Mouse (Mus musculus): ENCODE data around the gene 1700013G24Rik. TPM values are rescaled to one million over a fixed set of nuclear protein-coding genes. Genes with fewer than 3 reads are reported as not detected.

The 1700013G24Rik gene
- polyA plus RNA-seq, 1 experiment from 2014 or later, result not detected

DNA sequence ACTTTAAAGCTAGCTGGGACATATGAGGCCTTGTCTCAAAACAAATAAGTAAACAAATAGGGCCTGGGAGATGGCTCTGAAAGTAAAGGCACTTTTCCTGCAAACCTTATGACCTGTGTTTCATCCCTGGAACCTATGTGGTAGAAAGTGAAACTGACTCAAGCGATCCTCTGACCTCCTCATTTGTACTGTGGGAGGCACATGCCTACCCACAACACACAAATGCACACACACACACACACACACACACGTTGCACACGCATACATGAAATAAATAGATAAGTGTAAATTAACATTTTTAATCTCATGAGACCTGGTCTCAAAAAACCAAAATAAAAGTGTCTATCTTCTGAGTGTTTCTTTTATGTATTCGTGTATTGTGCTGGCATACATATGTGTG, 7.2 kb upstream of the 1700013G24Rik start:
- ATAC-seq (no peak), DNase-seq (no peak)
- no peak overlapping the region for H3K4me2 ChIP-seq (ENCODE audit: low read depth, low read length)
- peaks cover 15% of the 10 kb centered on the region for H3K4me1 ChIP-seq (ENCODE audit: insufficient read depth)
- TF ChIP-seq CTCF (IDR thresholded peaks at IDR 0.05; ENCODE audit: low read depth) (no peak), EP300 (IDR thresholded peaks at IDR 0.05; ENCODE audit: low read depth) (no peak)
- no peaks in the 10 kb centered on the region for H3K9me3 ChIP-seq (ENCODE audit: low read length)
- no peak overlapping the region for H3K27ac ChIP-seq (ENCODE audit: low read depth)
- H3K27me3 ChIP-seq (ENCODE audit: insufficient read depth, low read length), result no peaks in the 10 kb centered on the region
- no peak overlapping the region for H3K9ac ChIP-seq (replicated peaks)
- H3K4me3 ChIP-seq (ENCODE audit: low read depth, low read length), result no peak overlapping the region
- 77% methylated on average over 4 of the region's 4 CpGs for WGBS (ENCODE audit: insufficient replicate concordance)
- no peaks in the 10 kb centered on the region for H3K36me3 ChIP-seq (replicated peaks; ENCODE audit: insufficient read depth, low read length)

DNA sequence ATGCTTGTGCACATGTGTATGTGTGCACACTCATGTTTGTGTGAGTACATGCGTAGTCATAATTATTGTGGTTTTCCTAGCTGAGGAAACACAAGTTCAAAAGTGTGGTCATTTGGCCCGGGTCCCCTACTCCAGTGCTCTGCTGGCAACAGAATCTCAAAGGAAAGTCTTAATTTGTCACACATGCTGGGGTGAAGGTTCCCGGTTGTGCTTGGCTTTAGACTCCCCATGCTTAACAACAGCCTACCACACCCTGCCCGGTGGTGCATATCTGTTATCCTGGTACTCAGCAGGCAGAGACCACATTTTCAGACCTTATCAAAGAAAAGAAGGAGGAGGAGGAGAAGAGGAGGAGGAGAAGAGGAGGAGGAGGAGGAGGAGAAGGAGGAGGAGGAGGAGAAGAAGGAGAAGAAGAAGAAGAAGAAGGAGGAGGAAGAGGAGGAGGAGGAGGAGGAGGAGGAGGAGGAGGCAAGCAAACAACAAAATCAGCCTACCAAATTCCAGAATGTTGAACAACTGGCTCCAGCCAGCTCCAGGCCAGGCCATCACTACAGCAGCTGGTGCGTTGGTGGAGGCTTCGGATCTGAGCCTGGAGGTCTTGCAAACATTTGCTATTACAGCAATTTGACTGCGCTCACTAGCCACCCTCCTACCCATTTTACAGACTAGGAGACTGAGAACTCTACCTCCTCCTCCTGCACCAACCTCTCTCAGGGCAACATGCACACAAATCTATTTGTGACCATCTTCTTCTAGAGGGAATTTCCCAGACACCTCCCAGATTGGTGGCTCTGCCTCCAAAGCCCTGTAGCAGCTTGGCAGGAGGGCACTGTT, 5.5 kb upstream of the 1700013G24Rik start:
- Histone ChIP-seq H3K27me3 (ENCODE audit: insufficient read depth, low read length) (no peaks in the 10 kb centered on the region), H3K27ac (ENCODE audit: low read depth) (no peak overlapping the region), H3K4me3 (ENCODE audit: low read depth, low read length) (no peak overlapping the region), H3K4me1 (ENCODE audit: insufficient read depth) (peaks cover 15% of the 10 kb centered on the region), H3K4me2 (ENCODE audit: low read depth, low read length) (no peak overlapping the region), H3K9me3 (ENCODE audit: low read length) (no peaks in the 10 kb centered on the region), H3K36me3 (replicated peaks; ENCODE audit: insufficient read depth, low read length) (no peaks in the 10 kb centered on the region), H3K9ac (replicated peaks) (no peak overlapping the region)
- DNase-seq (no peak), ATAC-seq (peak; percentile 52)
- peak; percentile 34; the same call in 1 of the 2 replicates for TF ChIP-seq EP300 (IDR thresholded peaks at IDR 0.05; ENCODE audit: low read depth)
- no peak for TF ChIP-seq CTCF (IDR thresholded peaks at IDR 0.05; ENCODE audit: low read depth)
- 52% methylated on average over 7 of the region's 7 CpGs for WGBS (ENCODE audit: insufficient replicate concordance)

DNA sequence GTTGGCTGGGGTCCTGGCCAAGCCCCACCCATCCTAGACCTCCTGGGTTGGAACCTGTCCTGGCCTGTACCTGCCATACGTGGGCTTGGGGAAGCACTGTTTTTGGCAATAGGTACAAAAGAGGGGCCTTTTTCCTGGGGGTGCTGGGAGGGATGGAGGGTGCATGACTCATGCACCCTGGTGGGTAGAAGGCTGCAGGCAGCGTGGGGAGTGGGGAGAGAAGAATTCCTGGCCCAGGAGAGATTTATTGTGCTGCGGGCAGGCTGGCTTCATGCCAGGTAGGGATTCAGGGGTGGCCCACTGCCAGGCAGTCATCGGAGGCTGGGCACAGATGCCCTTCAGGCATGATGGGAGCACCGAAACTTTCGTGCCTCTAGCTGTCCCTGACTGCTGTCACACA, 4.9 kb upstream of the 1700013G24Rik start:
- Histone ChIP-seq H3K9me3 (ENCODE audit: low read length) (no peaks in the 10 kb centered on the region), H3K4me1 (ENCODE audit: insufficient read depth) (peaks cover 15% of the 10 kb centered on the region), H3K4me2 (ENCODE audit: low read depth, low read length) (no peak overlapping the region; the same call in 1 of the 2 replicates), H3K27me3 (ENCODE audit: insufficient read depth, low read length) (no peaks in the 10 kb centered on the region), H3K36me3 (replicated peaks; ENCODE audit: insufficient read depth, low read length) (no peaks in the 10 kb centered on the region), H3K27ac (ENCODE audit: low read depth) (no peak overlapping the region), H3K4me3 (ENCODE audit: low read depth, low read length) (no peak overlapping the region), H3K9ac (replicated peaks) (no peak overlapping the region)
- no peak for ATAC-seq
- no peak for DNase-seq
- TF ChIP-seq EP300 (IDR thresholded peaks at IDR 0.05; ENCODE audit: low read depth) (no peak), CTCF (IDR thresholded peaks at IDR 0.05; ENCODE audit: low read depth) (no peak)
- WGBS (ENCODE audit: insufficient replicate concordance), result 57% methylated on average over 6 of the region's 6 CpGs

- Histone ChIP-seq H3K4me2 (ENCODE audit: low read depth, low read length) (no peak overlapping the region), H3K36me3 (replicated peaks; ENCODE audit: insufficient read depth, low read length) (no peaks in the 10 kb centered on the region), H3K4me3 (ENCODE audit: low read depth, low read length) (no peak overlapping the region), H3K9me3 (ENCODE audit: low read length) (no peaks in the 10 kb centered on the region), H3K4me1 (ENCODE audit: insufficient read depth) (peaks cover 15% of the 10 kb centered on the region), H3K27ac (ENCODE audit: low read depth) (no peak overlapping the region), H3K27me3 (ENCODE audit: insufficient read depth, low read length) (no peaks in the 10 kb centered on the region), H3K9ac (replicated peaks) (no peak overlapping the region)
- WGBS (ENCODE audit: insufficient replicate concordance), result 49% methylated on average over 2 of the region's 2 CpGs
- DNase-seq (no peak), ATAC-seq (no peak)
- TF ChIP-seq EP300 (IDR thresholded peaks at IDR 0.05; ENCODE audit: low read depth) (no peak), CTCF (IDR thresholded peaks at IDR 0.05; ENCODE audit: low read depth) (no peak)
These were observed 4.4 kb upstream of the 1700013G24Rik start for GRCm38 (mm10) chr4:137448641-137449040.

GRCm38 (mm10) chr4:137449132-137449531, 4.0 kb upstream of the 1700013G24Rik start:
- no peaks in the 10 kb centered on the region for H3K27me3 ChIP-seq (ENCODE audit: insufficient read depth, low read length)
- no peak overlapping the region for H3K27ac ChIP-seq (ENCODE audit: low read depth)

DNA sequence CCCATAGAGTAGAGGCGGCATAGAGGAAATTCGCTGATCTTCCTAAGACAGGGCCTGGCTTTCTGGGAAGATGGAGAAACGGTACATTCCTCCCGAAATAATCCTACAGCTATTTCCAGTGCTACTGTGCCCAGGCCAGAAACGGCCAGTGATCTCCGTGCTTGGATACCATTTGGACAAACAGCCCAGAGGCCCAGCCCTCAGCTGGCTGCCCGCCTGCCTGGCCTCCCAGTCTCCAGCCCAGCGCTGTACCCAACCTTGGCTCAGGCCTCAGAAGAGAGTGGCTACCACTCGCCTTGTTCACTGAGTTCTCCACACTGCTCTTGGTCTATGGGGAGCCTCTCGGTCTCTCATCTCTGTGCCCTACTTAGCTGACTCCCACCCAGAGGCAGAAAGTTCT, 3.4 kb upstream of the 1700013G24Rik start:
- no peak for DNase-seq
- Histone ChIP-seq H3K4me1 (ENCODE audit: insufficient read depth) (peaks cover 15% of the 10 kb centered on the region), H3K9ac (replicated peaks) (no peak overlapping the region), H3K9me3 (ENCODE audit: low read length) (no peaks in the 10 kb centered on the region), H3K4me2 (ENCODE audit: low read depth, low read length) (no peak overlapping the region), H3K27me3 (ENCODE audit: insufficient read depth, low read length) (no peaks in the 10 kb centered on the region), H3K4me3 (ENCODE audit: low read depth, low read length) (no peak overlapping the region), H3K36me3 (replicated peaks; ENCODE audit: insufficient read depth, low read length) (no peaks in the 10 kb centered on the region), H3K27ac (ENCODE audit: low read depth) (no peak overlapping the region)
- no peak for TF ChIP-seq EP300 (IDR thresholded peaks at IDR 0.05; ENCODE audit: low read depth)
- no peak for TF ChIP-seq CTCF (IDR thresholded peaks at IDR 0.05; ENCODE audit: low read depth)
- 78% methylated on average over 10 of the region's 10 CpGs for WGBS (ENCODE audit: insufficient replicate concordance)
- no peak for ATAC-seq

More at GRCm38 (mm10) chr4:137449132-137449531, 4.0 kb upstream of the 1700013G24Rik start:
- no peak overlapping the region for H3K4me3 ChIP-seq (ENCODE audit: low read depth, low read length)
- WGBS (ENCODE audit: insufficient replicate concordance), result 71% methylated on average over 2 of the region's 2 CpGs
- H3K9ac ChIP-seq (replicated peaks), result no peak overlapping the region
- no peak overlapping the region for H3K4me2 ChIP-seq (ENCODE audit: low read depth, low read length)
- TF ChIP-seq EP300 (IDR thresholded peaks at IDR 0.05; ENCODE audit: low read depth), result no peak
- no peak for ATAC-seq
- peaks cover 15% of the 10 kb centered on the region for H3K4me1 ChIP-seq (ENCODE audit: insufficient read depth)
- no peaks in the 10 kb centered on the region for H3K36me3 ChIP-seq (replicated peaks; ENCODE audit: insufficient read depth, low read length)
- no peaks in the 10 kb centered on the region for H3K9me3 ChIP-seq (ENCODE audit: low read length)
- no peak for DNase-seq

All from liver, postnatal 0 days (tissue).